ENCODE assay signal across 25 mouse cellular contexts in genomic region chr12:107021806-107022205, GRCm38 (mm10).
"Had no signal": no experiment of that assay in that cellular context is flagged by ENCODE, and none has a peak within 500 bp of the region (broad histone marks: within the 10 kb centered on the region; RNA-seq: fewer than 3 reads in every experiment).

No protein-coding gene starts in this region.

- H3K9ac ChIP-seq: heart, embryonic 12.5 days; hindbrain, embryonic 12.5 days; hindbrain, embryonic 14.5 days; intestine, embryonic 15.5 days; limb, embryonic 12.5 days had no signal

- H3K27ac ChIP-seq: gastrocnemius, adult 2 months; heart, embryonic 10.5 days; hindbrain, embryonic 10.5 days; hindbrain, embryonic 12.5 days; hindbrain, embryonic 14.5 days; intestine, embryonic 15.5 days; layer of hippocampus, adult 2 months; left cerebral cortex, adult 2 months; limb, embryonic 10.5 days; limb, embryonic 12.5 days had no signal

- H3K4me3 ChIP-seq: gastrocnemius, adult 2 months; heart, embryonic 10.5 days; heart, embryonic 12.5 days; hindbrain, embryonic 10.5 days; hindbrain, embryonic 12.5 days; intestine, embryonic 15.5 days; layer of hippocampus, adult 2 months; left cerebral cortex, adult 2 months; limb, embryonic 10.5 days; limb, embryonic 12.5 days had no signal

- ATAC-seq: hindbrain, embryonic 16.5 days; inflammation-experienced regulatory T-cells, adult 6 months; intestine, embryonic 15.5 days; intestine, postnatal 0 days had no signal

- H3K4me1 ChIP-seq: heart, embryonic 10.5 days; heart, embryonic 12.5 days; hindbrain, embryonic 10.5 days; hindbrain, embryonic 12.5 days; intestine, embryonic 15.5 days; limb, embryonic 12.5 days had no signal

- DNase-seq: gastrocnemius, adult 2 months; gastrocnemius, postnatal 10 days; gastrocnemius, postnatal 25 days; heart, adult 18-20 months; heart, postnatal 10 days; heart, postnatal 4 days; kidney, adult 18-20 months; kidney, adult 8-10 months; kidney, postnatal 10 days; kidney, postnatal 25 days; kidney, postnatal 4 days; liver had no signal

- H3K4me2 ChIP-seq: heart, embryonic 12.5 days; hindbrain, embryonic 12.5 days; hindbrain, embryonic 14.5 days; intestine, embryonic 15.5 days; limb, embryonic 12.5 days had no signal

- H3K9me3 ChIP-seq: heart, embryonic 10.5 days; heart, embryonic 12.5 days; hindbrain, embryonic 10.5 days; hindbrain, embryonic 12.5 days; intestine, embryonic 15.5 days; limb, embryonic 10.5 days; limb, embryonic 12.5 days had no signal

- H3K36me3 ChIP-seq: heart, embryonic 10.5 days; heart, embryonic 12.5 days; hindbrain, embryonic 10.5 days; hindbrain, embryonic 12.5 days; intestine, embryonic 15.5 days; limb, embryonic 10.5 days; limb, embryonic 12.5 days had no signal
